Mouse (Mus musculus) cerebellum, postnatal 14 days (tissue): ENCODE measurements around the gene Csf2ra.
A peak's percentile ranks its signal among the peaks of the same experiment; 100 is the strongest.
"Not testable (repeated sequence)": the region's sequence is repeated elsewhere in the genome, so short reads cannot be mapped to it uniquely, and the experiment has no call there.

Experiments used
- DNase-seq, 2 experiments: peaks; one replicate each; pipeline ENCODE4 v3.0.0; 2021; ENCODE audit warnings: mixed read lengths in 2 of 2

Gene Csf2ra

GRCm38 (mm10) chr19:61227941-61228701, at the start of gene Csf2ra:
Gene Csf2ra (minus strand): TSS chr19:61228429.
- peak; percentile 31 to 48 for DNase-seq

- DNase-seq = no peak
Observed at GRCm38 (mm10) chr19:61275446-61275845, 47.2 kb upstream of the Csf2ra start.

- not testable (repeated sequence) for DNase-seq
Observed at GRCm38 (mm10) chr19:61269141-61269540, 40.9 kb upstream of the Csf2ra start.

- DNase-seq = peak; percentile 12 to 18
Observed at GRCm38 (mm10) chr19:61267141-61267540, 38.9 kb upstream of the Csf2ra start.

GRCm38 (mm10) chr19:61266651-61267050, 38.4 kb upstream of the Csf2ra start:
- peak; percentile 57 to 60 for DNase-seq

GRCm38 (mm10) chr19:61266246-61266615, 38.0 kb upstream of the Csf2ra start:
- DNase-seq = peak; percentile 66 to 71

GRCm38 (mm10) chr19:61265349-61266245, 37.4 kb upstream of the Csf2ra start:
- DNase-seq = peak; percentile 78 to 79

- DNase-seq = no peak
Observed at GRCm38 (mm10) chr19:61264933-61265332, 36.7 kb upstream of the Csf2ra start.

- peak in 1 of 2 experiments; percentile 10 for DNase-seq
Observed at GRCm38 (mm10) chr19:61264227-61264626, 36.0 kb upstream of the Csf2ra start.

- DNase-seq = no peak
Observed at GRCm38 (mm10) chr19:61261241-61261640, 33.0 kb upstream of the Csf2ra start.

- no peak for DNase-seq
Observed at GRCm38 (mm10) chr19:61257733-61258132, 29.5 kb upstream of the Csf2ra start.

- no peak for DNase-seq
Observed at GRCm38 (mm10) chr19:61256166-61256887, 28.1 kb upstream of the Csf2ra start.

- DNase-seq = not testable (repeated sequence)
Observed at GRCm38 (mm10) chr19:61247334-61247733, 19.1 kb upstream of the Csf2ra start.

- no peak for DNase-seq
Observed at GRCm38 (mm10) chr19:61244721-61245436, 16.6 kb upstream of the Csf2ra start.

GRCm38 (mm10) chr19:61237967-61238366, 9.7 kb upstream of the Csf2ra start:
- DNase-seq = no peak

GRCm38 (mm10) chr19:61234532-61234931, 6.3 kb upstream of the Csf2ra start:
- DNase-seq = no peak

GRCm38 (mm10) chr19:61226928-61227854, 1.0 kb downstream of the Csf2ra start:
- peak; percentile 88 to 91 for DNase-seq

- DNase-seq = peak; percentile 83 to 89
Observed at GRCm38 (mm10) chr19:61226401-61226927, 1.8 kb downstream of the Csf2ra start.

- DNase-seq = peak; percentile 79 to 92
Observed at GRCm38 (mm10) chr19:61225526-61226400, 2.5 kb downstream of the Csf2ra start.
